ENCODE assay signal across 28 mouse cellular contexts in genomic region chr5:134802161-134802719, GRCm38 (mm10). TPM values are rescaled to one million over a fixed set of nuclear protein-coding genes. Genes with fewer than 3 reads are reported as not detected.
A peak's percentile ranks its signal among the peaks of the same experiment; 100 is the strongest.
DNase-seq lines count a peak whose midpoint lies in the region; ATAC-seq and TF ChIP-seq lines count a peak whose summit lies in the region.
"Had no signal": no experiment of that assay in that cellular context is flagged by ENCODE, and none has a peak within 500 bp of the region (broad histone marks: within the 10 kb centered on the region; RNA-seq: fewer than 3 reads in every experiment).

No protein-coding gene starts in this region.

- H3K4me3 ChIP-seq in lung, adult 2 months (replicated peaks; ENCODE audit: extremely low read depth, low read depth, low read length), result no peak overlapping the region
- no peak overlapping the region for H3K4me3 ChIP-seq in stomach, postnatal 0 days (ENCODE audit: low read depth, low read length)
- H3K4me3 ChIP-seq: embryonic facial prominence, embryonic 13.5 days; forebrain, embryonic 10.5 days; forebrain, embryonic 15.5 days; layer of hippocampus, adult 2 months; left cerebral cortex, adult 2 months; limb, embryonic 12.5 days had no signal

- no peaks in the 10 kb centered on the region for H3K36me3 ChIP-seq in stomach, postnatal 0 days (ENCODE audit: control insufficient read depth, insufficient read depth, low read length)
- H3K36me3 ChIP-seq: embryonic facial prominence, embryonic 13.5 days; forebrain, embryonic 10.5 days; forebrain, embryonic 15.5 days; G1E; limb, embryonic 12.5 days had no signal

- no peak overlapping the region for H3K4me2 ChIP-seq in stomach, postnatal 0 days (replicated peaks; ENCODE audit: low read depth)
- H3K4me2 ChIP-seq: embryonic facial prominence, embryonic 13.5 days; forebrain, embryonic 15.5 days; limb, embryonic 12.5 days; liver, embryonic 11.5 days; midbrain, embryonic 11.5 days had no signal

- TF ChIP-seq POLR2A in lung, adult 2 months (IDR thresholded peaks at IDR 0.05; ENCODE audit: borderline replicate concordance, extremely low read depth, low read depth, low read length), result no peak

- no peak overlapping the region for H3K27ac ChIP-seq in stomach, postnatal 0 days (replicated peaks)
- H3K27ac ChIP-seq: embryonic facial prominence, embryonic 13.5 days; forebrain, embryonic 10.5 days; forebrain, embryonic 15.5 days; layer of hippocampus, adult 2 months; left cerebral cortex, adult 2 months; limb, embryonic 12.5 days had no signal

- ATAC-seq in stomach, postnatal 0 days (ENCODE audit: low FRiP score, low TSS enrichment), result no peak
- ATAC-seq in inflammation-experienced regulatory T-cells, adult 6 months, result no peak
- ATAC-seq: forebrain, embryonic 15.5 days; hindbrain, embryonic 16.5 days; intestine, embryonic 16.5 days; midbrain, embryonic 16.5 days; Patski had no signal

- 41% methylated on average over 11 of the region's 11 CpGs for WGBS in lung, adult 2 months
- 72% methylated on average over 11 of the region's 11 CpGs for WGBS in stomach, postnatal 0 days

- no peaks in the 10 kb centered on the region for H3K27me3 ChIP-seq in stomach, postnatal 0 days (ENCODE audit: control insufficient read depth, insufficient read depth, low read length)
- H3K27me3 ChIP-seq: embryonic facial prominence, embryonic 13.5 days; forebrain, embryonic 15.5 days; limb, embryonic 12.5 days; Patski had no signal

- H3K9me3 ChIP-seq in stomach, postnatal 0 days (ENCODE audit: control insufficient read depth, low read length), result no peaks in the 10 kb centered on the region
- H3K9me3 ChIP-seq: embryonic facial prominence, embryonic 13.5 days; forebrain, embryonic 15.5 days had no signal

- H3K9ac ChIP-seq in stomach, postnatal 0 days (ENCODE audit: low read length), result no peak overlapping the region
- H3K9ac ChIP-seq: embryonic facial prominence, embryonic 13.5 days; forebrain, embryonic 15.5 days; limb, embryonic 12.5 days had no signal

- H3K4me1 ChIP-seq in lung, adult 2 months (ENCODE audit: control insufficient read depth, insufficient read depth, low read length), result peaks cover 10% of the 10 kb centered on the region
- H3K4me1 ChIP-seq in stomach, postnatal 0 days (replicated peaks; ENCODE audit: control insufficient read depth, insufficient read depth), result 0 out of 2 replicates have a peak, but pooled peaks cover 2% of the 10 kb centered on the region
- H3K4me1 ChIP-seq: forebrain, embryonic 10.5 days; forebrain, embryonic 15.5 days; limb, embryonic 12.5 days had no signal

- TF ChIP-seq CTCF in lung, adult 2 months (IDR thresholded peaks at IDR 0.05; ENCODE audit: insufficient read depth, low read length), result no peak
- TF ChIP-seq CTCF in stomach, postnatal 0 days (IDR thresholded peaks at IDR 0.05; ENCODE audit: low read depth), result no peak

- TF ChIP-seq EP300 in stomach, postnatal 0 days (optimal IDR thresholded peaks at IDR 0.05), result no peak

- peak; percentile 15 to 54 for DNase-seq in lung, adult 18-20 months
- DNase-seq in lung, adult 2 months, result no peak
- DNase-seq in induced T-regulatory cell, adult 2 months (ENCODE audit: low read depth), result peak; percentile 8
- peak; percentile 76 for DNase-seq in lung, postnatal 36 days
- DNase-seq in embryo, embryonic 10.5 days (ENCODE audit: low spot score), result no peak
- DNase-seq in stomach, postnatal 0 days (ENCODE audit: low spot score), result no peak
- DNase-seq: adrenal gland, postnatal 10 days; B cell, adult 2 months; cerebellum, adult 8-10 months; cerebellum, postnatal 25 days; heart, postnatal 14 days; kidney, adult 9 months; kidney, postnatal 14 days; right cerebral cortex, adult 18-20 months had no signal

RNA-seq across cellular contexts. Expression of gene Eln, which starts 55.1 kb away (rescaled TPM):
- 311 and 510 TPM in 2 replicates for polyA plus RNA-seq in lung, adult 2 months (2012; rRNA removed)
- 254 and 340 TPM in 2 replicates for polyA plus RNA-seq in stomach, postnatal 0 days (2015; fragmentation: Nextera tagmentation; extraction: Ambion mirVana)
- under 1 TPM in 1 of 3 experiments, not detected in 2; 0.19 TPM for polyA plus RNA-seq in inflammation-experienced regulatory T-cells, adult 6 months (2017; shearing (Covaris generic))
- polyA plus RNA-seq: G1E, Patski had no signal

Comparison
In these comparisons a context has a peak if more than half of its experiments do, and no peak if none do; other contexts are left out.
1. DNase-seq: peak in lung, adult 18-20 months (2 of 2), induced T-regulatory cell, adult 2 months (single experiment) and lung, postnatal 36 days (single experiment); none in lung, adult 2 months (single experiment), embryo, embryonic 10.5 days (single experiment) and stomach, postnatal 0 days (single experiment).
2. RNA of gene Eln, which starts 55.1 kb away (polyA plus RNA-seq): 311 to 510 TPM in lung, adult 2 months and 254 to 340 TPM in stomach, postnatal 0 days; 0.19 TPM in inflammation-experienced regulatory T-cells, adult 6 months; every median in the first group is over 100 times any median in the second.